Mouse (Mus musculus) brain, embryonic 14.5 days (tissue): ENCODE measurements around the gene Brip1.

ENCODE experiments used
- CTCF ChIP-seq: fragments of 200-500 bp; IDR thresholded peaks from 2 replicates; pipeline ENCODE4 v1.5.1; 2012; ENCODE audit warnings: inconsistent platforms, mild to moderate bottlenecking, moderate library complexity, borderline replicate concordance; ENCODE audit not compliant: insufficient read depth, insufficient read length; ENCODE audit errors: extremely low read depth
- POLR2A ChIP-seq: fragments of 200-500 bp; IDR thresholded peaks from 2 replicates; pipeline ENCODE4 v1.6.1; 2012; ENCODE audit warnings: mild to moderate bottlenecking, inconsistent platforms, borderline replicate concordance; ENCODE audit not compliant: poor library complexity, insufficient read depth, insufficient read length, severe bottlenecking; ENCODE audit errors: extremely low read depth

DNA sequence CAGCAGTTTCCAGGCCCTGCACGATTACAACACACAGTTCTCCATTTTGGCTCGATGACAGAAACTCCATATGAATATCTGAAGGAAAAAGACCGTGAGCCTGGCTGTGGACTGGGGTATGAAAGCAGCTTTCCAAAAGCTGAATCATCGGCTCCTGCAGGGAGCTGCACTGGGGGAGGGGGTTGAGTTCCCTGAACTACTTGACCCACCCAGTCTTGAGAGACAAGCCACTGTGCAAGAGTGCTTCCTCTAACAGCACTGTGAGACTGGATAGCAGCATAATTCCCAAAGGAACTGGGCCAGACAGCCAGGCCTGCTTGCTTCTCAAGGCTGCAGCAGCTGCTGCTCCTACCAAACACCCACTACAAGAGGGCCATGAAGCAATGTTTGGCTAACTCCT is 178.6 kb downstream of the Brip1 start:
- no peak for TF ChIP-seq CTCF
- no peak for TF ChIP-seq POLR2A
